Mouse (Mus musculus): Measurements from ENCODE around the gene Hsf2bp. TPM values are rescaled to one million over a fixed set of nuclear protein-coding genes. Genes with fewer than 3 reads are reported as not detected.

Gene Hsf2bp
- total and polyA plus RNA-seq, 3 experiments = 0.34 to 1.0 (median 0.75) TPM

GRCm38 (mm10) chr17:31908966-31909365 lies 127.2 kb downstream of the Hsf2bp start:
- H3K27ac ChIP-seq (ENCODE audit: insufficient read depth, low read depth) = no peak overlapping the region
- no peak for TF ChIP-seq ETS1 (conservative IDR thresholded peaks at IDR 0.05; ENCODE audit: low read depth, low read length)
- TF ChIP-seq JUN (IDR thresholded peaks at IDR 0.05; ENCODE audit: insufficient read depth, low read depth, low read length) = no peak
- in situ Hi-C loops (cut with MboI; ENCODE audit: low pct_ligation_motif_present, low pct_unique_long_range_greater_than_20kb, low sequenced_read_pairs) = no loop called here

GRCm38 (mm10) chr17:31906441-31906840 lies 129.7 kb downstream of the Hsf2bp start:
- DNase-seq (ENCODE audit: extremely low read depth) = no peak

More at GRCm38 (mm10) chr17:31908966-31909365, 127.2 kb downstream of the Hsf2bp start:
- H3K79me2 ChIP-seq (replicated peaks; ENCODE audit: control insufficient read depth, extremely low read depth, insufficient read depth, poor library complexity, severe bottlenecking) = no peaks in the 10 kb centered on the region
- no peak for DNase-seq (ENCODE audit: extremely low read depth)
- no peak overlapping the region for H3K9ac ChIP-seq (ENCODE audit: insufficient read depth, low read depth)
- no peaks in the 10 kb centered on the region for H3K9me3 ChIP-seq (replicated peaks; ENCODE audit: low read length)
- H3K36me3 ChIP-seq (replicated peaks in 1 of 2; ENCODE audit: control insufficient read depth in 1 of 2, insufficient read depth in 1 of 2, low read length in 1 of 2) = peaks cover 0 to 3% of the 10 kb centered on the region in 2 experiments
- no peak overlapping the region for H3K4me2 ChIP-seq (ENCODE audit: insufficient read depth, low read depth, poor library complexity, severe bottlenecking)
- no peak overlapping the region for H3K4me3 ChIP-seq (replicated peaks in 1 of 3; ENCODE audit: low read depth in 2 of 3, low read length in 2 of 3, poor library complexity in 1 of 3)
- dilution Hi-C loops (cut with MboI; ENCODE audit: extremely low pct_ligation_motif_present, extremely low pct_unique_long_range_greater_than_20kb, low sequenced_read_pairs) = no loop called here
- H3K27me3 ChIP-seq (replicated peaks) = no peaks in the 10 kb centered on the region
- H3K4me1 ChIP-seq (ENCODE audit: control insufficient read depth in 1 of 2, insufficient read depth in 2 of 2) = peaks cover 17 to 48% of the 10 kb centered on the region in 2 experiments

GRCm38 (mm10) chr17:31905791-31906211 lies 130.3 kb downstream of the Hsf2bp start:
- peaks cover 18 to 61% of the 10 kb centered on the region in 2 experiments for H3K4me1 ChIP-seq (ENCODE audit: control insufficient read depth in 1 of 2, insufficient read depth in 2 of 2)
- in situ Hi-C loops (cut with MboI; ENCODE audit: low pct_ligation_motif_present, low pct_unique_long_range_greater_than_20kb, low sequenced_read_pairs) = no loop called here
- H3K27ac ChIP-seq (ENCODE audit: insufficient read depth, low read depth) = peak overlapping the region; percentile 26; the same call in 1 of the 2 replicates
- H3K9me3 ChIP-seq (replicated peaks; ENCODE audit: low read length) = no peaks in the 10 kb centered on the region
- TF ChIP-seq ETS1 (conservative IDR thresholded peaks at IDR 0.05; ENCODE audit: low read depth, low read length) (peak; percentile 54), POLR2A (IDR thresholded peaks at IDR 0.05; ENCODE audit: low read depth, low read length) (0 out of 2 replicates have a peak, but pooled peaks have one; percentile 29), EP300 (IDR thresholded peaks at IDR 0.05; ENCODE audit: low read length) (0 out of 2 replicates have a peak, but pooled peaks have one; percentile 10), SMC3 (IDR thresholded peaks at IDR 0.05; ENCODE audit: low read depth, low read length) (no peak), CHD2 (IDR thresholded peaks at IDR 0.05; ENCODE audit: low read length) (0 out of 2 replicates have a peak, but pooled peaks have one; percentile 18), ZNF384 (IDR thresholded peaks at IDR 0.05; ENCODE audit: low read depth, low read length) (no peak), TCF12 (IDR thresholded peaks at IDR 0.05; ENCODE audit: low read depth, low read length) (peak; percentile 40; the same call in 1 of the 2 replicates), E2F4 (IDR thresholded peaks at IDR 0.05; ENCODE audit: insufficient replicate concordance, low read depth, low read length) (no peak), CTCF (conservative IDR thresholded peaks at IDR 0.05 in 1 of 2, IDR thresholded peaks at IDR 0.05 in 1 of 2; ENCODE audit: low read depth in 2 of 2, low read length in 2 of 2) (no peak), MAZ (IDR thresholded peaks at IDR 0.05; ENCODE audit: low read depth, low read length) (peak; percentile 34; the same call in 1 of the 2 replicates)
- H3K9ac ChIP-seq (ENCODE audit: insufficient read depth, low read depth) = no peak overlapping the region
- H3K36me3 ChIP-seq (replicated peaks in 1 of 2; ENCODE audit: control insufficient read depth in 1 of 2, insufficient read depth in 1 of 2, low read length in 1 of 2) = peaks cover 0 to 5% of the 10 kb centered on the region in 2 experiments
- H3K4me3 ChIP-seq (replicated peaks in 1 of 3; ENCODE audit: low read depth in 2 of 3, low read length in 2 of 3, poor library complexity in 1 of 3) = peak overlapping the region; percentile 1 to 76 (median 26)
- no peak overlapping the region for H3K4me2 ChIP-seq (ENCODE audit: insufficient read depth, low read depth, poor library complexity, severe bottlenecking)
- no peaks in the 10 kb centered on the region for H3K79me2 ChIP-seq (replicated peaks; ENCODE audit: control insufficient read depth, extremely low read depth, insufficient read depth, poor library complexity, severe bottlenecking)
- peak; percentile 73 for DNase-seq (ENCODE audit: extremely low read depth)
- H3K27me3 ChIP-seq (replicated peaks) = no peaks in the 10 kb centered on the region
- dilution Hi-C loops (cut with MboI; ENCODE audit: extremely low pct_ligation_motif_present, extremely low pct_unique_long_range_greater_than_20kb, low sequenced_read_pairs) = no loop called here

More at GRCm38 (mm10) chr17:31906441-31906840, 129.7 kb downstream of the Hsf2bp start:
- no peak overlapping the region for H3K4me2 ChIP-seq (ENCODE audit: insufficient read depth, low read depth, poor library complexity, severe bottlenecking)
- H3K79me2 ChIP-seq (replicated peaks; ENCODE audit: control insufficient read depth, extremely low read depth, insufficient read depth, poor library complexity, severe bottlenecking) = no peaks in the 10 kb centered on the region
- H3K4me1 ChIP-seq (ENCODE audit: control insufficient read depth in 1 of 2, insufficient read depth in 2 of 2) = peaks cover 18 to 66% of the 10 kb centered on the region in 2 experiments
- in situ Hi-C loops (cut with MboI; ENCODE audit: low pct_ligation_motif_present, low pct_unique_long_range_greater_than_20kb, low sequenced_read_pairs) = no loop called here
- H3K27ac ChIP-seq (ENCODE audit: insufficient read depth, low read depth) = no peak overlapping the region
- H3K9me3 ChIP-seq (replicated peaks; ENCODE audit: low read length) = no peaks in the 10 kb centered on the region
- H3K27me3 ChIP-seq (replicated peaks) = no peaks in the 10 kb centered on the region
- TF ChIP-seq CTCF (conservative IDR thresholded peaks at IDR 0.05 in 1 of 2, IDR thresholded peaks at IDR 0.05 in 1 of 2; ENCODE audit: low read depth in 2 of 2, low read length in 2 of 2) (no peak), MEF2A (IDR thresholded peaks at IDR 0.05; ENCODE audit: borderline replicate concordance, low read depth, low read length) (no peak), PAX5 (IDR thresholded peaks at IDR 0.05; ENCODE audit: low read length) (no peak)
- peaks cover 0 to 5% of the 10 kb centered on the region in 2 experiments for H3K36me3 ChIP-seq (replicated peaks in 1 of 2; ENCODE audit: control insufficient read depth in 1 of 2, insufficient read depth in 1 of 2, low read length in 1 of 2)
- H3K9ac ChIP-seq (ENCODE audit: insufficient read depth, low read depth) = no peak overlapping the region
- peak overlapping the region in 1 of 3 experiments; percentile 76 for H3K4me3 ChIP-seq (replicated peaks in 1 of 3; ENCODE audit: low read depth in 2 of 3, low read length in 2 of 3, poor library complexity in 1 of 3)
- dilution Hi-C loops (cut with MboI; ENCODE audit: extremely low pct_ligation_motif_present, extremely low pct_unique_long_range_greater_than_20kb, low sequenced_read_pairs) = no loop called here

All from CH12.LX (cell line).